Mouse (Mus musculus): ENCODE measurements around the gene Galt.
"Not testable (repeated sequence)": the region's sequence is repeated elsewhere in the genome, so short reads cannot be mapped to it uniquely, and the experiment has no call there.

Gene Galt

GRCm38 (mm10) chr4:41740380-41741157 is 14.5 kb upstream of the Galt start:
- DNase-seq, result peak; percentile 80

DNA sequence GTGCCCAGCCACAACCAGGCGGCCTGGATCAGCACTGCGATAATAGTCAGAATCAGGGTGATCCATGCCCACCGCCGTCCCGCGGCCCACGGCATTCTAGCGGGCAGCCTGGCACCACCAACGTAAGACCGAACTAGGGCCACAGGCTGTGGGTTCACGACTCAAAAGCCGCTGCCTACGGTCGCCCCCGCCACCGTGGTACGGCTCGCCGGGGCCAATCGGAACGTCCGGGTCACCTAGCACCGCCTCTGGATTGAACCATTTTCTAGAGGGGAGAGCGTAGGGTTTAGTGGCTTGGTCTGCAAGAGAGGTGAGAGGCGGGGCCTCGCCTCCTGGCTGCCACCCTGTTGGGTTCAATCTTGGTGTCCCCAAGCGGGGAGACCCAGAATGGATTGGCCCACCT is 13.9 kb upstream of the Galt start:
- DNase-seq, result peak; percentile 93

DNA sequence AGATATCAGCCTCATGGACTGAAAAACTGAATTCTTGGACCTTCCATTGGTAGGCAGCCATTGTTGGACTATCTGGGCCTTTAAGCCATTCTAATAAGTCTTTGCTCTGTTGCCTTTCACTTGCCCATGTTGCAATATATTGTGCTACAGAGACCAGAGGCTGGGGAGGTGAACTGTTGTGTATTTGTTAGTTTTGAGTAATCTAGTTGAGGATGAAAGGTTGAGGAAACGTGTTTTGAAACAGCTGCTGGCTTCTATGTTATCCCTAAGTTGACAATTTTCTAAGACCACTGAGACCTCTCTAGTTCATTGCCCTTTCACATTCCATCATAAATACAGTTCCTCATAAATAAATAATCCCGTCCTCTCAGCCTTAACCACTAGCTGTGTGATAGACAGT is 10.9 kb upstream of the Galt start:
- DNase-seq, result no peak

- DNase-seq, result no peak
These were observed 10.0 kb upstream of the Galt start for GRCm38 (mm10) chr4:41745021-41745420.

GRCm38 (mm10) chr4:41755338-41756305 is 594 bp downstream of the Galt start, which contains the start of gene Sigmar1:
TSS of gene Sigmar1 (minus strand) at chr4:41756157.
- peak; percentile 80 for DNase-seq

DNA sequence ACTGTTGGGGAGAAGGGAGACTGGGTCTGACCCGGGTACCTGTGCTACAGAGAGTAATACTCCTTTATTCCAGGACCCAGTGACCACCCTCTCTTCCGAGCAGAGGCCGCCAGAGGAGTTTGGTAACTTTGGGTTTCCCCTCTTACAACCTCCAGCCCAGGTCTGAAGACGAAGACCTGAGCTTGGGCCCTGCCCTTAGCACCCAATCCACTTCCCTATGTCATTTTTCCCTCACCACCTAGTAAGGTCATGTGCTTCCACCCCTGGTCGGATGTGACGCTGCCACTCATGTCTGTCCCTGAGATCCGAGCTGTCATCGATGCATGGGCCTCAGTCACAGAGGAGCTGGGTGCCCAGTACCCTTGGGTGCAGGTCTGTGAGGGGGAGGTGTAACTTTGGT is 1.4 kb downstream of the Galt start:
- DNase-seq, result no peak

DNA sequence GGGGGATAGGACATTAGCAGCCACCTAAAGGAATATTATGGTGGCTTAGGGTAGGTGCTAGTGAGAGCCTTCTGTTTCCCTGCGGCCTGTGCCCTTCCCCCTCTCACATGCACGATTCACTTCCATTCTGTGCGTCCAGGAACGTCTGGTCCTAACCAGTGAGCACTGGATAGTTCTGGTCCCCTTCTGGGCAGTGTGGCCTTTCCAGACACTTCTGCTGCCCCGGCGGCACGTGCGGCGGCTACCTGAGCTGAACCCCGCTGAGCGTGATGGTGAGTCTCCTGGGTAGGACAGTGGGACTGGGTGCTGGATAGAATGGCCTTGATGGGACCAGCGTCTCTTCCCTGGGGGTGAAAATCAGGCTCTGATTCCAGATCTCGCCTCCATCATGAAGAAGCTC is 2.3 kb downstream of the Galt start:
- DNase-seq, result no peak

- no peak for DNase-seq
These were observed 3.0 kb downstream of the Galt start for GRCm38 (mm10) chr4:41758021-41758420.

DNA sequence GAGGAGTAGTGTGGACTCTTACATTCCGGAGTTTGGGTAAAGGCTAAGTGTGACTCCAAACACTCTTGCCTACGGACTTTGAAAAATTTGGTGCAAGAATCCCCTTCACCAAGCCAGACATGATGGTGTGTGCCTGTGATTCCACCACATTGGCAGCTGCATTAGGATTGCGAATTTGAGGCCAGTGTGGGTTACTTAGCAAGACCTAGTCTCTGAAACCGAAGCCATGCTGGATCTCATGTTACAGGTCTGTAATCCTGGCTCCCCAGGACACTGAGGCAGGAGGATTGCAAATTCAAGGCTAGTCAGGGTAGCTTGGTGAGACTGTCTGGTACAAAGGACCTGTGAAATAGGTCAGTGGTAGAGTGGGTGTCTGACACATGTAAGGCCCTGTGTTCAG is 3.7 kb downstream of the Galt start:
- no peak for DNase-seq

DNA sequence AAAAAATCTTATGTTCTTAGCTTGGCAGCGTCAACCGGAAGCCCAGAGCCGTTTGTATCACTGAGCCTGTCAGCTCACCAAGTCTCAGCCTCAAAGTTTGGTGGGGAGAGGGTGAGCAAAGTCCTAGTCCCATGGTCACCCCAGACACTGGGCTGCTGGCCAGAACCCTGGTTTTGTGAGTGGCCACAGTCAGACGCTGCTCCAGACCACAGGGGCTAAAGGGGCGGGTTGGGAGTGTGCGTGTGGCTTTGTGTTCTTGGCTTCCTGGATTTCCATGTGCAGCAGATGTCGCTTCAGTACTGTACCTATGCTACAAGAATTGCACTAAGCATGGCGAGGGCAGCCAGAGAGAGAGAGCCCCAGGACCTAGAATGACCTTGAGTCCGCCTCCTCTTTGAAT is 4.2 kb downstream of the Galt start:
- DNase-seq, result no peak

DNA sequence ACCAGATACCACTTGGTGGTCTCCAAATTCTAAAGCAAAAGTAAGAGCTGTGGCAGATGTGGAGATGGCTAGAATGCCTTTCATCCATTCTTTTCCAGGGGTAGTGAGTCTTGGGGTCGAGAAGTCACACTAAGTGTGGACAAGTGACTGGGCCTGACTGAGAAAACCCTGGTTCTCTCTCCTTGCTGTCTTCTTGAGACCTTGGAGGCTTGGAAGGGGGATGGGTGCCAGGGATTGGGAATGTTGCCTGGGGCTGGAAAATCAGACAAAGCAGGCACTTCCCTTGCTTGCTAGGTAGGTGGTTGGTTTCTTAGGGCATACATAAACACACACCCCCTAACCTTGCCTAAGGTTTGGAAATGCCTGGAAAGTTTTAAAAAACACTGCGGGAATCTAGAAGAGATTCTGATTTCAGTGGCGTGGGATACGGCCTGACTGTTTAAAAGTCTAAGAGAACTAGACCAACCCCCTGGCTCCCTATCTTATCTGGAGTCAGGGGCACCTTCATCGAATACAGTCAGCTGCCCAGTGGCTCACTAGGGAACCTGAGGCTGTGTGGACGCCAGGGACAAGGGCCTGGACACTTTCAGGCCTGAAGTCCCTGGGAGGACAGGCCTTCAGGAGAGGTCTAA is 4.7 kb downstream of the Galt start:
- no peak for DNase-seq

- DNase-seq, result no peak
These were observed 5.3 kb downstream of the Galt start for GRCm38 (mm10) chr4:41760288-41760721.

GRCm38 (mm10) chr4:41760911-41761310 is 5.9 kb downstream of the Galt start:
- no peak for DNase-seq

DNA sequence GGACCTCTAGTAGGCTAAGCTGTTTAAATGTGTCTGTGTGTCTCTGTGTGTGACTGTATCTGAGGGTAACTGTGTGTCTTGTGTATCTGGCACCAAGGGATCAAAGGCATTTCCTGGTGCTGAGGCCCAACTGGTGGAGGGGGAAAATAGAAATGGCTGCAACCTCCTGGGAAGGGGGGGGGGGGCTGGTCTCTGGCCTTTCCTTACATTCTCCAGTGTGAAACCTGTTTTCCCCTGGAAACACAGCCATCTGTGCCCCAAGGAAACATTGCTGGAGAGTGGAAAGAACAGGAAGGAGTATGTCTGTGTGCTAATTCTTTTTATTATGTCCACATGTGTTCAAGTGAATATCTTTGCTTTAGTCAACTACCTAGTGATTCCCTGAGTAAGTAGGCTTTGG is 6.7 kb downstream of the Galt start:
- no peak for DNase-seq

- DNase-seq, result no peak
These were observed 7.2 kb downstream of the Galt start for GRCm38 (mm10) chr4:41762099-41762687.

DNA sequence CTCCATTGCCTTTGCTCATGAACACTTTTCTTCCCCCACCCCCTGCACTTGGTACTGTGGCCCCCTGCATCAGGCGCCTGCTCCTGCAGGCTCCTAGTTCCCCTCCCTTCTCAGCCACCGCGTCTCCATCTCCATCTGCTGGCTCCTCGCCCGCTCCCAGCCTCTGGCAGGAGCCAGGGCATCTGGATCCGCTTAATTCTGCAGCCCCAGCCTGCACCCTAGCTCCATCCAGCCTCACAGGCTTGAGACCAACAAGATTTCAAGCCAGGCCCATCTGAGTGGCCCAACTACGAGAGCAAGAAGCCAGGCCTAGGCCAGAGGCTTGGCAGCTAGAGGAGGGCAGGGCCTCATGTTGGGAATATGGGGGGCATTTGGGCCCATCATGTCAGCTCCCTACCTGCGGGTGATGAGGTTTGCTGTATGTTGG is 7.7 kb downstream of the Galt start:
- not testable (repeated sequence) for DNase-seq

DNA sequence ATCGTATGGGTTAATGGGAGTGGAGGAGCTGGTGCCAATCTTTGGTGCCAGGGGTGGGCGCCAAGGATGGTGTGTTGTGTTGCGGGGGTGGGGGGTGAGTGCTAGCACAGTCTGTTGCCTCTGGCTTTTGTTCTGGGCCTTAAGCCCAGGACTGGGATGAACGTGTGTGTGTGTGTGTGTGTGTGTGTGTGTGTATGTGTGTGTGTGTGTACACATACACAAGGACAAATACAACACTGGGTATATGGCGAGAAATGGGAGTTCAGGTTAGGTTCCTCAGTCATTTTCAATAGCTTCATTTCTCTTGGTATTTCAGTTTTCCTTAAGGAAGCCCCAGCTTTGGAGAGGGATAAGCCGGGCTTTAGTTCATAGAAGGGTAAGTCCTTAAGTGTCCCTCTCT is 8.1 kb downstream of the Galt start:
- not testable (repeated sequence) for DNase-seq

GRCm38 (mm10) chr4:41767301-41767700 is 12.3 kb downstream of the Galt start:
- DNase-seq, result not testable (repeated sequence)

DNA sequence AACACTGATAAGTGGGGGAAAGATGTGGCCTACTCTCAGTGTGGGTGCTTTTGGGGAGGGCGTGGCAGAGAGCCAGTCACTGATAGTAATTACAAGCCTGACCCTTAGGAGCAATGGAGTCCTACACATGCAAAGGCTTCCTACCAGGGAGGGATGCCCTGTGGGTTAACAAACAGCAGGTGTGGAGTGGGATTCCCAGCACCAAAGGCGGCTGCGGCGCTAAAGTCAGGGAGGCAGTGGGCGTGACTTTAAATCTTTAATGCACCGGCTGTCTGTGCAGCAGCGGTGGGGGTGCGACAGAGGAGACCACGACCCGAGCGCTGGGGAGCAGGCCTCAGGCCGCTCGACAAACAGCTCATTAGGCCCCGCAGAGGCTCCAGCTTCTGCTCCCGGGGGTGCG is 17.9 kb downstream of the Galt start:
- DNase-seq, result not testable (repeated sequence)

DNA sequence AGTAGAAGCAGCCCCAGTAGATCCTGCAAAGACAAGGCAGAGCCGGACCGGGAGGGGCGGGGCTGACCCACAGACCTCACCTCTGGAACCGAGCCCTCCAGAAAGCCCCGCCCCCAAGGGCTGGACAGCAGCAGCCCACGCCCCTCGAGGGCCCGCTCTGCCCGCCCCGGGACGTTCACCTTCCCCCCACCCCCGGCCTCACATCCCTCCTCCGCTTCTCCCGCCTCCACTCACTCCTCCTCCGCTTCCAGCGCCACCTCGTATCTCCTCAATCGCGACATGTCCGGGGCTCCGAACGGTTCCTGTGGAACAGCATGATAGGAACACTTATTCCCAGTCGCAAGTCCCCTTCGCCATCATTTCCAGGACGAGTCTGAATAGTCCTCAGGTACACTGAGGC is 18.5 kb downstream of the Galt start:
- DNase-seq, result peak; percentile 52

GRCm38 (mm10) chr4:41774002-41774401 is 19.0 kb downstream of the Galt start, which contains the start of gene Ccl27a:
TSS of gene Ccl27a (minus strand) at chr4:41774247.
- DNase-seq, result peak; percentile 83

GRCm38 (mm10) chr4:41774506-41774905 is 19.5 kb downstream of the Galt start:
- DNase-seq, result not testable (repeated sequence)

- DNase-seq, result not testable (repeated sequence)
These were observed 20.8 kb downstream of the Galt start for GRCm38 (mm10) chr4:41775840-41776239.

Data from right cerebral cortex, postnatal 25 days (tissue).